Mouse (Mus musculus) testis, adult 2 months (tissue): ENCODE measurements around the gene A130010J15Rik.

Experiments
- CTCF ChIP-seq: fragments of 200-500 bp; IDR thresholded peaks from 2 replicates; pipeline ENCODE4 v1.5.1; 2012; ENCODE audit warnings: low read depth, mild to moderate bottlenecking, inconsistent platforms, low read length, moderate library complexity; ENCODE audit not compliant: control insufficient read depth, insufficient read depth, insufficient replicate concordance
- POLR2A ChIP-seq: fragments of 200-500 bp; IDR thresholded peaks from 2 replicates; pipeline ENCODE4 v1.6.1; 2012; ENCODE audit warnings: low read depth, mild to moderate bottlenecking, inconsistent platforms, low read length, moderate library complexity; ENCODE audit not compliant: control insufficient read depth

GRCm38 (mm10) chr1:193130456-193130825 is 37.4 kb upstream of the A130010J15Rik start:
- no peak for TF ChIP-seq CTCF
- no peak for TF ChIP-seq POLR2A
